Mouse (Mus musculus): ENCODE results near the gene Slc9a5. TPM values are rescaled to one million over a fixed set of nuclear protein-coding genes. Genes with fewer than 3 reads are reported as not detected.

Gene Slc9a5
- total RNA-seq, 2 experiments from 2014 or later, result 13.3 to 14.9 TPM

GRCm38 (mm10) chr8:105409947-105410346, 61.3 kb downstream of the Slc9a5 start:
- H3K4me3 ChIP-seq, result no peak overlapping the region
- peak; percentile 43 for TF ChIP-seq CTCF (conservative IDR thresholded peaks at IDR 0.05)
- DNase-seq (ENCODE audit: low spot score in 2 of 2), result no peak
- no peak overlapping the region for H3K27ac ChIP-seq

DNA sequence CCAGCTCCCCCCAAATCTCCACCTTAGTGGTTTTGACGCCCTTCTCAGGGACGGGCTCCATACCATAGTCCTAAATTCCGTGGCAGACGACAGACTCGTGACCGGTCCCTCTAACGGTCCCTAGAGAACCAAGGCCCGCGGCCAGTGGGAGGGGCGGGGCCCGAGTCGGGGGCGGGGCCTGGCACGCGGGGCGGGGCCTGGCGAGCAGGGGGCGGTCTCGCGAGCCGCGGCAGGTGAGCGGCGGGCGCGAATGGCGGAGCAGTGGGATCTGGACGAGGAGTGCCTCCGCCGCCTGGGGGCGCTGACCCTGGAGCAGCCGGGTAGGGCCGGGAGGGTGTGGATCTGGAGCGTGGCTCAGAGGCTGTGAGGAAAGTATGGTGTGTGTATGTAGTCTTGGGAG, 64.7 kb downstream of the Slc9a5 start, which contains the start of the genes Kctd19 and Lrrc36:
TSS of gene Kctd19 (minus strand) at position 112 of the 400 bp plus-strand sequence.
TSS of gene Lrrc36 (plus strand) at position 181 of the 400 bp plus-strand sequence.
- peak in 1 of 2 experiments; percentile 20 for DNase-seq (ENCODE audit: low spot score in 2 of 2)
- H3K27ac ChIP-seq, result no peak within 1 kb of the TSS
- peak within 1 kb of the TSS; percentile 34 for H3K4me3 ChIP-seq
- TF ChIP-seq CTCF (conservative IDR thresholded peaks at IDR 0.05), result peak; percentile 63

DNA sequence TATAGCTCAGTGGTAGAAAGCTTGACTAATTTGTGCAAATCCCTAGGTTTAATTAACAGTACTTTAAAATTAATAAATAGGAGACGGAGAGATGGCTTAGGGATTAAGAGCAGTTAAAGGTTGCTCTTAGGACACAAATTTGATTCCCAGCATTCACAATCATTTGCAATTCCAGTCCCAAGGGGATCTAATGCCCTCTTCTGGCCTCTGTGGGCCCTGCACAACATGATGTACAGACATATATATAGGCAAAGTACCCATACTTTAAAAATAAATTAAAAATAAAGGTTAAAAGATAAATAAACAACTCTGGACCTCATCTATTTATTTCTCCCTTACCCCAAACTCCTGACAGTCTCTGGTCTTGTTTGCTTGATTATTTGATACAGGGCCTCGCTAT, 70.3 kb downstream of the Slc9a5 start:
- Histone ChIP-seq H3K27ac (no peak overlapping the region), H3K4me3 (no peak overlapping the region)
- no peak for DNase-seq (ENCODE audit: low spot score in 2 of 2)
- TF ChIP-seq CTCF (conservative IDR thresholded peaks at IDR 0.05), result peak; percentile 49

Small RNA genes lying within 50 kb of the gene (microRNA-seq; reads per million reads assigned to microRNA genes)
- gene Gm27320 (0 reads per million in 2 experiments), gene Mir328 (11,375 to 11,880 reads per million in 2 experiments)

Other genes starting within 250 kb of the Slc9a5 start
- gene Ces4a, start 217.0 kb upstream of the Slc9a5 start, total RNA-seq (2021), result not detected
- gene Cbfb, start 178.2 kb upstream of the Slc9a5 start, total RNA-seq (2021), result 10 to 100 TPM; 20.0 to 20.4 TPM
- gene D230025D16Rik, start 123.7 kb upstream of the Slc9a5 start, total RNA-seq (2021), result 10 to 100 TPM; 38.9 to 39.2 TPM
- gene B3gnt9, start 93.7 kb upstream of the Slc9a5 start, total RNA-seq (2021), result 1 to 10 TPM; 2.9 TPM
- gene Tradd, start 84.2 kb upstream of the Slc9a5 start, total RNA-seq (2021), result 1 to 10 TPM; 7.0 to 7.6 TPM
- gene Fbxl8, start 84.2 kb upstream of the Slc9a5 start, total RNA-seq (2021), result 1 to 10 TPM in 1 of 2 experiments, under 1 TPM in 1; 0.91 to 1.9 TPM
- 1 to 10 TPM; 7.2 to 9.5 TPM for gene Hsf4, start 79.0 kb upstream of the Slc9a5 start, total RNA-seq (2021)
- 1 to 10 TPM; 7.4 to 7.8 TPM for gene Nol3, start 72.7 kb upstream of the Slc9a5 start, total RNA-seq (2021)
- 10 to 100 TPM; 20.0 to 24.4 TPM for gene 4931428F04Rik, start 59.0 kb upstream of the Slc9a5 start, total RNA-seq (2021)
- 1 to 10 TPM; 1.4 TPM for gene Exoc3l, start 52.7 kb upstream of the Slc9a5 start, total RNA-seq (2021)
- gene E2f4, start 51.2 kb upstream of the Slc9a5 start, total RNA-seq (2021), result 10 to 100 TPM; 36.1 to 39.0 TPM
- 1 to 10 TPM in 1 of 2 experiments, under 1 TPM in 1; 0.84 to 1.2 TPM for gene Elmo3, start 43.2 kb upstream of the Slc9a5 start, total RNA-seq (2021)
- gene Lrrc29, start 22.6 kb upstream of the Slc9a5 start, total RNA-seq (2021), result 1 to 10 TPM; 7.6 to 7.7 TPM
- gene Tmem208, start 22.5 kb upstream of the Slc9a5 start, total RNA-seq (2021), result 10 to 100 TPM; 40.3 to 40.9 TPM
- 1 to 10 TPM; 2.0 to 2.1 TPM for gene Fhod1, start 890 bp upstream of the Slc9a5 start, total RNA-seq (2021)
- 1 to 10 TPM; 1.7 to 2.2 TPM for gene Plekhg4, start 24.4 kb downstream of the Slc9a5 start, total RNA-seq (2021)
- not detected for gene Kctd19, start 64.7 kb downstream of the Slc9a5 start, total RNA-seq (2021)
- under 1 TPM; 0.42 to 0.84 TPM for gene Lrrc36, start 64.7 kb downstream of the Slc9a5 start, total RNA-seq (2021)
- 10 to 100 TPM; 36.5 to 36.8 TPM for gene Tppp3, start 122.7 kb downstream of the Slc9a5 start, total RNA-seq (2021)
- 10 to 100 TPM; 36.2 to 38.9 TPM for gene Zdhhc1, start 148.1 kb downstream of the Slc9a5 start, total RNA-seq (2021)
- gene Hsd11b2, start 169.9 kb downstream of the Slc9a5 start, total RNA-seq (2021), result not detected
- gene Atp6v0d1, start 217.2 kb downstream of the Slc9a5 start, total RNA-seq (2021), result 100 to 1,000 TPM; 278 to 305 TPM